Comparison of ENCODE assay signal across 8 mouse cellular contexts in genomic region chr8:121874031-121874430, GRCm38 (mm10). TPM values are rescaled to one million over a fixed set of nuclear protein-coding genes. Genes with fewer than 3 reads are reported as not detected.
DNase-seq lines count a peak whose midpoint lies in the region; ATAC-seq lines count a peak whose summit lies in the region.

No protein-coding gene starts in this region.

- no peak overlapping the region for H3K4me2 ChIP-seq in heart, embryonic 12.5 days
- no peak overlapping the region for H3K4me2 ChIP-seq in kidney, embryonic 15.5 days

- H3K4me3 ChIP-seq in heart, embryonic 12.5 days: no peak overlapping the region
- H3K4me3 ChIP-seq in kidney, embryonic 15.5 days (replicated peaks): no peak overlapping the region

- DNase-seq in heart, adult 11 months: peak; percentile 95
- peak; percentile 76 for DNase-seq in adrenal gland, postnatal 10 days
- peak; percentile 51 to 66 for DNase-seq in gastrocnemius, postnatal 36 days
- DNase-seq in lung, postnatal 10 days: peak; percentile 84
- DNase-seq in urinary bladder, postnatal 36 days (ENCODE audit: low spot score in 2 of 2): peak; percentile 38 to 65
- no peak for DNase-seq in cerebellum, adult 11 months

- no peaks in the 10 kb centered on the region for H3K9me3 ChIP-seq in heart, embryonic 12.5 days (replicated peaks)
- H3K9me3 ChIP-seq in kidney, embryonic 15.5 days (replicated peaks): no peaks in the 10 kb centered on the region

- intact Hi-C loops in gastrocnemius, postnatal 36 days (cut with DNase I): no loop called here

- H3K36me3 ChIP-seq in heart, embryonic 12.5 days: no peaks in the 10 kb centered on the region
- H3K36me3 ChIP-seq in kidney, embryonic 15.5 days: no peaks in the 10 kb centered on the region

- no peak overlapping the region for H3K27ac ChIP-seq in heart, embryonic 12.5 days (ENCODE audit: poor library complexity, severe bottlenecking)
- no peak overlapping the region; the same call in 1 of the 2 replicates for H3K27ac ChIP-seq in kidney, embryonic 15.5 days

- peaks cover 19% of the 10 kb centered on the region for H3K27me3 ChIP-seq in heart, embryonic 12.5 days (replicated peaks)
- H3K27me3 ChIP-seq in kidney, embryonic 15.5 days: 0 out of 2 replicates have a peak, but pooled peaks cover 8% of the 10 kb centered on the region

- ATAC-seq in heart, embryonic 12.5 days (ENCODE audit: insufficient number of reproducible peaks, low FRiP score): no peak; the same call in 1 of the 2 replicates
- ATAC-seq in kidney, embryonic 15.5 days (replicated peaks; ENCODE audit: low FRiP score): peak; percentile 63; the same call in 1 of the 2 replicates

- 39% methylated on average over 9 of the region's 9 CpGs for WGBS in heart, embryonic 12.5 days
- 41% methylated on average over 9 of the region's 9 CpGs for WGBS in kidney, embryonic 15.5 days

- H3K4me1 ChIP-seq in heart, embryonic 12.5 days (replicated peaks): peaks cover 37% of the 10 kb centered on the region
- peaks cover 41% of the 10 kb centered on the region for H3K4me1 ChIP-seq in kidney, embryonic 15.5 days

- no peak overlapping the region for H3K9ac ChIP-seq in heart, embryonic 12.5 days
- H3K9ac ChIP-seq in kidney, embryonic 15.5 days: no peak overlapping the region

RNA-seq across cellular contexts. Expression of gene Slc7a5, which starts 33.5 kb away (rescaled TPM):
- 22.3 and 24.6 TPM in 2 replicates for polyA plus RNA-seq in heart, embryonic 12.5 days (2016; fragmentation: Nextera tagmentation; extraction: Ambion mirVana)
- total RNA-seq in adrenal gland, postnatal 10 days (2021): 10 to 100 TPM; 32.0 to 47.2 TPM
- 1 to 10 TPM; 1.9 to 2.1 TPM for total RNA-seq in gastrocnemius, postnatal 36 days (2021)
- 16.7 and 19.3 TPM in 2 replicates for polyA plus RNA-seq in kidney, embryonic 15.5 days (2015; fragmentation: Nextera tagmentation; extraction: Ambion mirVana)

RNA-seq across cellular contexts. Expression of gene Klhdc4, which starts 44.7 kb away (rescaled TPM):
- polyA plus RNA-seq in heart, embryonic 12.5 days (2016; fragmentation: Nextera tagmentation; extraction: Ambion mirVana): 27.7 and 28.2 TPM in 2 replicates
- 10 to 100 TPM; 18.0 to 20.4 TPM for total RNA-seq in adrenal gland, postnatal 10 days (2021)
- 1 to 10 TPM; 9.0 TPM for total RNA-seq in gastrocnemius, postnatal 36 days (2021)
- 42.7 and 45.5 TPM in 2 replicates for polyA plus RNA-seq in kidney, embryonic 15.5 days (2015; fragmentation: Nextera tagmentation; extraction: Ambion mirVana)

Comparison
In these comparisons a context has a peak if more than half of its experiments do, and no peak if none do; other contexts are left out.
1. RNA of gene Slc7a5, which starts 33.5 kb away (total RNA-seq): 32.0 to 47.2 TPM in adrenal gland, postnatal 10 days; 1.9 to 2.1 TPM in gastrocnemius, postnatal 36 days; every median in the first group is over 10 times any median in the second.